9 mouse cellular contexts compared by ENCODE assay signal in the genomic region with DNA sequence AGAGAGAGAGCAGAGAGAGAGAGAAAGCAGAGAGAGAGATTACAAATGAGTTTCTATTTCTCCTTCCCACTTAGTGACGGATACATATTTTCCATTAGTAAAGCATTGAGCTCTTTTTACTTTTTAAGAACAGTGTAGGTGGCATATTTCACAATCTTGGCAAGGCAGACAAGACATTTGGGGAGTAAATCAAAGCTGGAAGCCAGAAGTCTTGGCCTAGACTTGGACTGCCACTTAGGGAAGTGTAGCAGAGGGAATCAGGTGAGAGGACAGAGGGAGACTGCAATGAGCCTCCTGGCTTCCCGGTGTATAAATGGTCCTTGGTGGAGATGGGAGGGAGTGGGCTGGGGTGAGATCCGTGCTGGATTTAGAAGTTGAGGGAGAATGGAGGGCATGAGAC.
DNase-seq lines count a peak whose midpoint lies in the region; ATAC-seq and TF ChIP-seq lines count a peak whose summit lies in the region.
"Had no signal": no experiment of that assay in that cellular context is flagged by ENCODE, and none has a peak within 500 bp of the region (broad histone marks: within the 10 kb centered on the region; RNA-seq: fewer than 3 reads in every experiment).

No protein-coding gene starts in this region.

- H3K9ac ChIP-seq in embryonic facial prominence, embryonic 14.5 days (ENCODE audit: low read depth, low read length): no peak overlapping the region
- H3K9ac ChIP-seq in intestine, embryonic 15.5 days: no peak overlapping the region
- H3K9ac ChIP-seq: neural tube, embryonic 15.5 days had no signal

- H3K36me3 ChIP-seq in embryonic facial prominence, embryonic 14.5 days (ENCODE audit: control insufficient read depth, insufficient read depth, low read length): no peaks in the 10 kb centered on the region
- H3K36me3 ChIP-seq in embryonic facial prominence, embryonic 10.5 days (replicated peaks): no peaks in the 10 kb centered on the region; the same call in 1 of the 2 replicates
- H3K36me3 ChIP-seq in intestine, embryonic 15.5 days: no peaks in the 10 kb centered on the region
- H3K36me3 ChIP-seq: neural tube, embryonic 15.5 days had no signal

- no peak for ATAC-seq in embryonic facial prominence, embryonic 14.5 days (ENCODE audit: low read depth)
- ATAC-seq in intestine, embryonic 15.5 days: no peak

- no peaks in the 10 kb centered on the region for H3K27me3 ChIP-seq in embryonic facial prominence, embryonic 14.5 days (replicated peaks; ENCODE audit: control insufficient read depth, insufficient read depth, low read length)
- H3K27me3 ChIP-seq in embryonic facial prominence, embryonic 10.5 days (replicated peaks; ENCODE audit: low read depth, poor library complexity, severe bottlenecking): no peaks in the 10 kb centered on the region
- H3K27me3 ChIP-seq in intestine, embryonic 15.5 days (replicated peaks): no peaks in the 10 kb centered on the region
- H3K27me3 ChIP-seq: neural tube, embryonic 15.5 days had no signal

- H3K4me1 ChIP-seq in embryonic facial prominence, embryonic 14.5 days (ENCODE audit: control insufficient read depth, insufficient read depth, low read length): peaks cover 33% of the 10 kb centered on the region
- peaks cover 47% of the 10 kb centered on the region for H3K4me1 ChIP-seq in embryonic facial prominence, embryonic 10.5 days
- peaks cover 14% of the 10 kb centered on the region for H3K4me1 ChIP-seq in intestine, embryonic 15.5 days (replicated peaks)

- no peak for TF ChIP-seq CTCF in layer of hippocampus, adult 2 months (conservative IDR thresholded peaks at IDR 0.05)

- no peaks in the 10 kb centered on the region for H3K9me3 ChIP-seq in embryonic facial prominence, embryonic 14.5 days (ENCODE audit: control insufficient read depth, low read length)
- H3K9me3 ChIP-seq in embryonic facial prominence, embryonic 10.5 days: no peaks in the 10 kb centered on the region
- H3K9me3 ChIP-seq in intestine, embryonic 15.5 days: no peaks in the 10 kb centered on the region
- H3K9me3 ChIP-seq: neural tube, embryonic 15.5 days had no signal

- no peak for DNase-seq in embryonic facial prominence, embryonic 14.5 days (ENCODE audit: low spot score)
- no peak for DNase-seq in embryonic facial prominence, embryonic 10.5 days (ENCODE audit: low spot score)
- DNase-seq in layer of hippocampus, adult 2 months (ENCODE audit: low spot score in 2 of 2): peak in 1 of 2 experiments; percentile 57
- no peak for DNase-seq in layer of hippocampus, postnatal 36 days
- peak; percentile 93 for DNase-seq in adipocyte (ENCODE audit: low spot score)
- no peak for DNase-seq in ovary, postnatal 10 days (ENCODE audit: low spot score)
- no peak for DNase-seq in adrenal gland, postnatal 25 days

- H3K4me3 ChIP-seq in embryonic facial prominence, embryonic 14.5 days (ENCODE audit: low read depth, low read length): no peak overlapping the region
- H3K4me3 ChIP-seq in embryonic facial prominence, embryonic 10.5 days: no peak overlapping the region
- H3K4me3 ChIP-seq in layer of hippocampus, adult 2 months: no peak overlapping the region
- no peak overlapping the region for H3K4me3 ChIP-seq in intestine, embryonic 15.5 days (replicated peaks)
- H3K4me3 ChIP-seq: neural tube, embryonic 15.5 days had no signal

- peak overlapping the region; percentile 25; the same call in 1 of the 2 replicates for H3K27ac ChIP-seq in embryonic facial prominence, embryonic 14.5 days (replicated peaks; ENCODE audit: low read depth, low read length)
- no peak overlapping the region for H3K27ac ChIP-seq in embryonic facial prominence, embryonic 10.5 days (replicated peaks)
- H3K27ac ChIP-seq in layer of hippocampus, adult 2 months: peak overlapping the region; percentile 91; the same call in 1 of the 2 replicates
- H3K27ac ChIP-seq in intestine, embryonic 15.5 days: peak overlapping the region; percentile 75; the same call in 1 of the 2 replicates
- H3K27ac ChIP-seq: neural tube, embryonic 15.5 days had no signal

- 64% methylated on average over 3 of the region's 3 CpGs for WGBS in embryonic facial prominence, embryonic 14.5 days
- 64% methylated on average over 3 of the region's 3 CpGs for whole genome bisulfite sequencing in embryonic facial prominence, embryonic 10.5 days
- 50% methylated on average over 3 of the region's 3 CpGs for WGBS in intestine, embryonic 15.5 days

- no peak overlapping the region for H3K4me2 ChIP-seq in embryonic facial prominence, embryonic 14.5 days (ENCODE audit: low read depth, low read length)
- H3K4me2 ChIP-seq in intestine, embryonic 15.5 days (replicated peaks): no peak overlapping the region
- H3K4me2 ChIP-seq: neural tube, embryonic 15.5 days had no signal
